Mouse (Mus musculus): ENCODE data around the gene Cacna1d. TPM values are rescaled to one million over a fixed set of nuclear protein-coding genes. Genes with fewer than 3 reads are reported as not detected.

Gene Cacna1d
- polyA plus RNA-seq, 1 experiment from 2014 or later, result 1.2 TPM

DNA sequence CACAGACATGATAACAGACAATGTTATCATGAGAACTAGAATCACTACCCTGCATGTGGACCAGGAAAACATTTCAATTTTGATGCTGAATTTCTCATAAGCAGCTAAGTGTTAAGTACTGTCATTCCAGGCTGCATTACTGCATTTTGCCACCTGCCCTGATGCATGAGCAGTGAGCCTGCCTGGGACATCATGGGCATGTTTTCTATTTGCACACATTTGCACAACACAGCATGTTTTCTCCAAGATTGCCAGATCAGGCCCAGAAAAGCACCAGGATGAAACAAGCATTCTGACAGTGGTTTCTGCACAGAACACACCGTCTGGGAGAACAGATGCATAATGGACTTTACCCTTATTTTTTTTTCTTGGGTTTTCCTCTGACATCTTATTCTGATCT is 294.3 kb downstream of the Cacna1d start:
- WGBS, result 92% methylated on average over 1 of the region's 1 CpGs
- H3K4me1 ChIP-seq (replicated peaks), result no peaks in the 10 kb centered on the region
- H3K27me3 ChIP-seq (ENCODE audit: insufficient read depth, poor library complexity, severe bottlenecking), result no peaks in the 10 kb centered on the region
- no peaks in the 10 kb centered on the region for H3K36me3 ChIP-seq
- no peak overlapping the region for H3K27ac ChIP-seq
- H3K9me3 ChIP-seq, result 0 out of 2 replicates have a peak, but pooled peaks cover under 1% of the 10 kb centered on the region
- DNase-seq (ENCODE audit: low spot score), result no peak
- H3K4me3 ChIP-seq, result no peak overlapping the region

- no peak for DNase-seq (ENCODE audit: low spot score)
- WGBS, result 65% methylated on average over 5 of the region's 5 CpGs
- Histone ChIP-seq H3K36me3 (no peaks in the 10 kb centered on the region), H3K4me1 (replicated peaks) (no peaks in the 10 kb centered on the region), H3K9me3 (no peaks in the 10 kb centered on the region), H3K27ac (no peak overlapping the region), H3K27me3 (ENCODE audit: insufficient read depth, poor library complexity, severe bottlenecking) (no peaks in the 10 kb centered on the region), H3K4me3 (no peak overlapping the region)
These were observed 295.0 kb downstream of the Cacna1d start for GRCm38 (mm10) chr14:30196235-30196634.

- H3K4me3 ChIP-seq, result no peak overlapping the region
- H3K27ac ChIP-seq, result no peak overlapping the region
- H3K9me3 ChIP-seq, result no peaks in the 10 kb centered on the region
- no peaks in the 10 kb centered on the region for H3K4me1 ChIP-seq (replicated peaks)
- WGBS, result 88% methylated on average over 5 of the region's 5 CpGs
- DNase-seq (ENCODE audit: low spot score), result no peak
- no peaks in the 10 kb centered on the region for H3K27me3 ChIP-seq (ENCODE audit: insufficient read depth, poor library complexity, severe bottlenecking)
- no peaks in the 10 kb centered on the region for H3K36me3 ChIP-seq
These were observed 300.8 kb downstream of the Cacna1d start for GRCm38 (mm10) chr14:30190308-30190971.

DNA sequence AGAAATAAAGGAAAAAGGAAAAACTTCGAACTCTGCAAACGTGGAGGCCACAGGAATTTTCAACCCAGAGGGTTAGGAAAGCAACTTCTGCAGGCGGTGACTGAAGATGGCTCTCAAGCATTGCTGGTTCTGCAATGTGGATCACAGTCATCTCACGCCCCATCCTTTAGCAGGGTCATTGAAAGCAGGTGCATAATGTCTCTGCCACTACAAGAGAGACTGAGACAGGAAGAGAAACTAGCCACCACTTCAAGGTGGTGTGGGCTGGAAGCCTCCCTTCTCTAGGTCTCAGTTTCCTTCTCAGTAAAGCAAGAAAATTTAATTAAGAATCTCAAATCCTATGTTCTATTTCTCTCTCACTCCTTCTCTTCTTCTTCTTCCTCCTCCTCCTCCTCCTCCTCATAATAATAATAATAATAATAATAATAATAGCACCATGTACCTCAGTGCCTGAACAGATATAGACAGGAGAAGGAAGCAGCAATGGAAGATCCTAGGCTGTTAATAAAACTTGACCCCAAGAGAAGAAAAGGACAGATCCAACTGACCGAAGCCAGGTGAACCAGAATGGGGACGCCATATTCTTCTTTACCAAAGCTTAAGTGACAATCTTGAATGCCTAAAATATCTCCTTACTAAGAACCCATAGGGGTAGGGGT is 305.5 kb downstream of the Cacna1d start:
- no peaks in the 10 kb centered on the region for H3K9me3 ChIP-seq
- no peak for DNase-seq (ENCODE audit: low spot score)
- H3K36me3 ChIP-seq, result no peaks in the 10 kb centered on the region
- WGBS, result 90% methylated on average over 6 of the region's 6 CpGs
- H3K27me3 ChIP-seq (ENCODE audit: insufficient read depth, poor library complexity, severe bottlenecking), result no peaks in the 10 kb centered on the region
- no peak overlapping the region for H3K27ac ChIP-seq
- H3K4me3 ChIP-seq, result no peak overlapping the region
- no peaks in the 10 kb centered on the region for H3K4me1 ChIP-seq (replicated peaks)

GRCm38 (mm10) chr14:30184445-30185152 is 306.7 kb downstream of the Cacna1d start:
- Histone ChIP-seq H3K27me3 (ENCODE audit: insufficient read depth, poor library complexity, severe bottlenecking) (no peaks in the 10 kb centered on the region), H3K4me3 (no peak overlapping the region), H3K36me3 (no peaks in the 10 kb centered on the region), H3K9me3 (no peaks in the 10 kb centered on the region), H3K4me1 (replicated peaks) (no peaks in the 10 kb centered on the region), H3K27ac (no peak overlapping the region)
- WGBS, result 89% methylated on average over 13 of the region's 13 CpGs
- DNase-seq (ENCODE audit: low spot score), result no peak

- no peak for DNase-seq (ENCODE audit: low spot score)
- Histone ChIP-seq H3K4me1 (replicated peaks) (no peaks in the 10 kb centered on the region), H3K36me3 (no peaks in the 10 kb centered on the region), H3K27ac (no peak overlapping the region), H3K4me3 (no peak overlapping the region), H3K27me3 (ENCODE audit: insufficient read depth, poor library complexity, severe bottlenecking) (no peaks in the 10 kb centered on the region), H3K9me3 (no peaks in the 10 kb centered on the region)
- 83% methylated on average over 5 of the region's 5 CpGs for WGBS
These were observed 307.2 kb downstream of the Cacna1d start for GRCm38 (mm10) chr14:30184013-30184412.

DNA sequence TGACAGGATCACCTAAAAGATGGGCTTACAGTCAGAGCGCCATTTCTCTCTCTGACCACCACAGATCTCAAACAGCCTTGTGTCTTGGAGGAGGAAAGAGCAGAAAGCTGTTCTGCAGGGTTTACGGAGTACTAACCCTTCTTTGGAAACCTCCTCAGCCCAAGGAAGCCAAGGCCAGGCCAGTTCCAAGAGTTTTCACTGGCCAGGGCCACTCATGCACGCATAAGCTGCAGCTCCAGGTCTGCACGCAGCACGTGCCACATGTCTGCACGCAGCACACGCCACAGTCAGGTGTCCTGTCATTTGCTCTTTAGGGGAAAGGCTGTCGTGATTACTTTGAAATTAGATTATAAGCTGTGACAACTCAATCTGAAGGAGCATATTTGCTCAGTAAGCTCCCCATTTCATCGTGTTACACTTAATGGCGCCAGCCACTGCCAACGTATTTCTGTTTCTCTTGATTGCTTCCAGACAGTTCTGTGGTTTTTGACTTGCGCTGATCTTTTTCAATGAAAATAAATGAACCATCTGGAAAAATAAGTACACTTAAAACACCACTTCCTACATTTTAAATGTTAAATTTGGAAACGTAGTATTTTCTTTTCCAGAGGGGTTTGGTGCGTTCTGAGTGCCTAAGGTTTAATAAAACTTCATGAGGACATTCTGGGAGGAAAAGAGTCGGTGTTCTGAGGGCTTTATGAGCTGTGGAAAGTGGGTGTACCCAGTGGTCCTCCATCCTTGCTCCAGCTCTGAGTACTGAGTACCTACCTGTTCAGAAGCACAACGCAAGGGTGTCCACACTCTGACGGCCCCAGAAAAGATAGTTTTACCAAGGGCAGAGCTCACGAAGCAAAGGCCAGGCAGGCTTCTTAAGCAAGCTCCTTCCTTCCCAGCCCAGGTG is 308.4 kb downstream of the Cacna1d start:
- Histone ChIP-seq H3K4me3 (no peak overlapping the region), H3K27me3 (ENCODE audit: insufficient read depth, poor library complexity, severe bottlenecking) (no peaks in the 10 kb centered on the region), H3K4me1 (replicated peaks) (no peaks in the 10 kb centered on the region), H3K9me3 (no peaks in the 10 kb centered on the region), H3K36me3 (no peaks in the 10 kb centered on the region), H3K27ac (no peak overlapping the region)
- DNase-seq (ENCODE audit: low spot score), result no peak
- WGBS, result 89% methylated on average over 18 of the region's 18 CpGs

DNA sequence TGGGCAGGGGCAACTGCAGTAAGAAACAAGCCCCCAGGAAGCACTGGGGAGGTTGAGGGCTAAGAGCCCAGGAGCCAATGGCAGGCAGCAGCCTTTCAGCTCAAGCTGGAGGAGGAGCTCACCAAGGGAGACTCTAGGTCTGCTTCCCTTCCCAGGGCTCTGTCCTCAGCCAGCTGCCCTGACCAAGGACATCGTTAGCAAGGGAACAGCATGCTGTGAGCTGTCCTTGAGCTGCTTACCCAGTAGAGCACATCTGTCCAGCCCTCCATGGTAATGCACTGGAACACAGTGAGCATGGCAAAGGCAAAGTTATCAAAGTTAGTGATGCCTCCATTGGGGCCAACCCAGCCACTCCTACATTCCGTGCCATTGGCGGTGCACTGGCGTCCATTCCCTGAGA is 312.9 kb downstream of the Cacna1d start:
- DNase-seq (ENCODE audit: low spot score), result no peak
- Histone ChIP-seq H3K4me3 (no peak overlapping the region), H3K9me3 (no peaks in the 10 kb centered on the region), H3K36me3 (no peaks in the 10 kb centered on the region), H3K4me1 (replicated peaks) (no peaks in the 10 kb centered on the region), H3K27me3 (ENCODE audit: insufficient read depth, poor library complexity, severe bottlenecking) (no peaks in the 10 kb centered on the region), H3K27ac (no peak overlapping the region)
- WGBS, result 74% methylated on average over 4 of the region's 4 CpGs

GRCm38 (mm10) chr14:30177850-30178249 is 313.4 kb downstream of the Cacna1d start:
- no peak for DNase-seq (ENCODE audit: low spot score)
- Histone ChIP-seq H3K36me3 (no peaks in the 10 kb centered on the region), H3K4me1 (replicated peaks) (no peaks in the 10 kb centered on the region), H3K27ac (no peak overlapping the region), H3K27me3 (ENCODE audit: insufficient read depth, poor library complexity, severe bottlenecking) (no peaks in the 10 kb centered on the region), H3K9me3 (no peaks in the 10 kb centered on the region), H3K4me3 (no peak overlapping the region)
- 67% methylated on average over 5 of the region's 5 CpGs for WGBS

DNA sequence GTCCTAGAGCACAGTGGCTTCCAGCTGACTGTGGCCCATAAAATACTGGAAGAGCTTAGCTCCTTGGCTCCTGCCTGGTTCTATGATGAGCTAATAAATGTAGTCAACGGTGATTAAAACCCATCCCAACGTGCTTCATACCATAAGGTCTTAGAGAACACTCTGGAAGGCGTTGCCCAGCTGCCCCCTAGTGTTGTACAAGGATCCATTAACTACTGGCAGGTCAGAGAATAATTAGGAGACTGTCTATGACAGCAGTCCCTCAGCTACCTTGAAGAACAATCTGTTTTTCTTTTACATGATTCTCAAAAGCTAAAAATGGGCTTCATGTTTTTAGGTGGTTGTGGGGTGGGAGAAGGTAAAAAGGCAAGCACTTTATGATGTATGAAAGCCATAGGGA is 315.9 kb downstream of the Cacna1d start:
- H3K27ac ChIP-seq, result no peak overlapping the region
- DNase-seq (ENCODE audit: low spot score), result no peak
- no peaks in the 10 kb centered on the region for H3K36me3 ChIP-seq
- no peaks in the 10 kb centered on the region for H3K9me3 ChIP-seq
- H3K4me3 ChIP-seq, result no peak overlapping the region
- H3K4me1 ChIP-seq (replicated peaks), result no peaks in the 10 kb centered on the region
- no peaks in the 10 kb centered on the region for H3K27me3 ChIP-seq (ENCODE audit: insufficient read depth, poor library complexity, severe bottlenecking)
- WGBS, result 76% methylated on average over 3 of the region's 3 CpGs

DNA sequence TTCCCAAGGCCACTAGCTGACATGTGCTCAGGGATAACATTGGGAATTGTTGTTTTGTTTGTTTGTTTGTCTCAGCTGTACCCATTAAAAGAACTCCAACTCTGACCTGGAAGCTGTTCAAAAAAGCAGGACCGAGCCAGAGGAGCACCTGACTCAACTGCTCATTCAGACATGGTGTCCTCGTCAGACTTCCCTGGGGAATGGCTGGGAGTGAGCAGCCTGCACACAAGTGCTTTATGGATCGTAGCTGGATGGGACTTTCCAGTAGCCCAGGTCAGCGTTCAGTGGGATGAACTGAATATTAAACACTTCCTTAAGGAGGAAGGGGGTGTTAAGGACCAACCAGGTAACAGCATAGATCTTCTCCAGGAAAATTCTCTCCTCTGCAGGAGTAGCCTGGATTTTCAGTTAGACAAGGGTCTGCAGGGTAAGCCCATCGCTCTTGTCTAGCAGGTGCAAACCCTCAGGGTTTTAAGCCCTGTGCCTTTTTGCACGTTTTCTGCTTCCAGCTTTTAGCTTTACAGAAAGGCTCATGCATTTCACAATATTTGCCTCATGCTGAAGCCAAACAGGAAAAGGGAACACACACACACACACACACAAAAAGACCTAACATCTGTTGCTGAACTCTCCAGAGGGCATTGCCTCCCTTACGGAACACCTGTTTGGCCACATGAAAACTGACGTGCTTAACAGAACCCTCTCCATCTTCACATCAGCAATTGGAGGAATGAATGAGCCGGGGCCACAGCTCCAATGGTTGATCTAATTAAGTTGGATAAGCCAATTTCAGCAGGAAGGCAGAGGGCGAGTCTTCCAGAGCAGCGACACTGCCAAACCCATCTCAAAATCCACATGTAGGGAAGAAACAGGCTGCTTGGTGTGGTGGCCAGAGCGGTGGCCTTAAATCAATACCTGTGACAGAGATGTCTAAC is 318.2 kb downstream of the Cacna1d start:
- WGBS, result 84% methylated on average over 12 of the region's 12 CpGs
- no peaks in the 10 kb centered on the region for H3K4me1 ChIP-seq (replicated peaks)
- no peak for DNase-seq (ENCODE audit: low spot score)
- H3K27me3 ChIP-seq (ENCODE audit: insufficient read depth, poor library complexity, severe bottlenecking), result no peaks in the 10 kb centered on the region
- no peak overlapping the region for H3K4me3 ChIP-seq
- no peak overlapping the region for H3K27ac ChIP-seq
- no peaks in the 10 kb centered on the region for H3K9me3 ChIP-seq
- H3K36me3 ChIP-seq, result no peaks in the 10 kb centered on the region

- Histone ChIP-seq H3K9me3 (no peaks in the 10 kb centered on the region), H3K4me3 (no peak overlapping the region)
- no peak for DNase-seq (ENCODE audit: low spot score)
These were observed 319.7 kb downstream of the Cacna1d start for GRCm38 (mm10) chr14:30171593-30171992.

More at GRCm38 (mm10) chr14:30171593-30171992, 319.7 kb downstream of the Cacna1d start:
- WGBS, result 87% methylated on average over 6 of the region's 6 CpGs
- no peaks in the 10 kb centered on the region for H3K27me3 ChIP-seq (ENCODE audit: insufficient read depth, poor library complexity, severe bottlenecking)
- no peaks in the 10 kb centered on the region for H3K4me1 ChIP-seq (replicated peaks)
- H3K27ac ChIP-seq, result no peak overlapping the region
- H3K36me3 ChIP-seq, result no peaks in the 10 kb centered on the region
